Mouse (Mus musculus) hindbrain, embryonic 13.5 days (tissue): ENCODE measurements at regions not wholly inside any gene's neighbourhood (a gene's known extent, or its start where the extent isn't known, plus 50 kb on each side); places are given as distances from the start of the nearest gene placed in this dataset.

Experiments
- ATAC-seq: fragments of 200-750 bp; cut with Nextera tagmentation; 2 replicates; pipeline ENCODE4 v1.8.0; 2017; ENCODE audit warnings: moderate TSS enrichment; ENCODE audit not compliant: low FRiP score
- H3K27ac ChIP-seq: fragments of 300-500 bp; sonication (generic); 2 replicates; pipeline ENCODE4 v1.5.1; 2015; ENCODE audit warnings: inconsistent platforms, mild to moderate bottlenecking, moderate library complexity
- H3K27me3 ChIP-seq: fragments of 300-500 bp; sonication (generic); 2 replicates; pipeline ENCODE4 v1.6.1; 2015; ENCODE audit warnings: mild to moderate bottlenecking, inconsistent platforms
- H3K36me3 ChIP-seq: fragments of 300-500 bp; sonication (generic); 2 replicates; pipeline ENCODE4 v1.6.1; 2015; ENCODE audit warnings: mild to moderate bottlenecking, inconsistent platforms
- H3K4me1 ChIP-seq: fragments of 300-500 bp; sonication (generic); replicated peaks from 2 replicates; pipeline ENCODE4 v1.6.1; 2015; ENCODE audit warnings: inconsistent platforms
- H3K4me2 ChIP-seq: fragments of 300-500 bp; sonication (generic); 2 replicates; pipeline ENCODE4 v1.6.1; 2015; ENCODE audit warnings: inconsistent platforms, mild to moderate bottlenecking, moderate library complexity
- H3K4me3 ChIP-seq: fragments of 300-500 bp; sonication (generic); 2 replicates; pipeline ENCODE4 v1.5.1; 2015; ENCODE audit warnings: mild to moderate bottlenecking, inconsistent platforms
- H3K9ac ChIP-seq: fragments of 300-500 bp; sonication (generic); 2 replicates; pipeline ENCODE4 v1.6.1; 2015; ENCODE audit warnings: mild to moderate bottlenecking, inconsistent platforms
- H3K9me3 ChIP-seq: fragments of 300-500 bp; sonication (generic); 2 replicates; pipeline ENCODE4 v1.6.1; 2016; ENCODE audit warnings: inconsistent platforms
- WGBS: fragments of 180-500 bp; shearing (Covaris S2); methylation state at CpG from one replicate; pipeline ENCODE4 v1.1.7; 2015; 5-methylcytosine and 5-hydroxymethylcytosine counted together

- no peaks in the 10 kb centered on the region for H3K4me1 ChIP-seq
- H3K4me3 ChIP-seq = no peak overlapping the region
- no peaks in the 10 kb centered on the region for H3K27me3 ChIP-seq
- H3K9me3 ChIP-seq = no peaks in the 10 kb centered on the region
- H3K9ac ChIP-seq = no peak overlapping the region
- no peaks in the 10 kb centered on the region for H3K36me3 ChIP-seq
- no peak overlapping the region for H3K4me2 ChIP-seq
- WGBS = 85% methylated on average over 9 of the region's 9 CpGs
- ATAC-seq = no peak
- H3K27ac ChIP-seq = no peak overlapping the region
These were observed 106.7 kb upstream of the Osmr start for GRCm38 (mm10) chr15:6981430-6981829.

DNA sequence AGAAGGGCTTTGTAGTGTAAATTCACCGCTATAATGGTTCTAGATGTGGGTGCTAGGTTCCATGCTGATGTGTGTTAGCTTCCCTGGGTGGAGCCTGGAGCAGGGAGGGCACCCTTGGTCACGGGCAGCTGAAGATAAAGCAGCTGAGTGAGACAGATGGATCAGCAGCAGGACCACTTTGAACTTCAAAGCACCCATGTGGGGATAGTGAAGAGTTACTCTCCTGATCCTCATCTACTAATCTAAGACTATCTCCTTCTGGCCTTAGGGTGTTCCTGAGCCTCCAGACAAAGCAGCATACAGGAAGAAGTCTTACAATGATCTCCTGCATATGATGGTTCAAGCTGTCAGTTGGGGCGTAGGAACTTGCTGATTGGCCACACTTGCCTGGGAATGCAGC is 107.1 kb upstream of the Lifr start:
- Histone ChIP-seq H3K27ac (no peak overlapping the region), H3K36me3 (no peaks in the 10 kb centered on the region), H3K9me3 (no peaks in the 10 kb centered on the region), H3K4me3 (no peak overlapping the region), H3K4me2 (no peak overlapping the region), H3K9ac (no peak overlapping the region), H3K27me3 (no peaks in the 10 kb centered on the region), H3K4me1 (no peaks in the 10 kb centered on the region)
- ATAC-seq = no peak
- 81% methylated on average over 3 of the region's 3 CpGs for WGBS

DNA sequence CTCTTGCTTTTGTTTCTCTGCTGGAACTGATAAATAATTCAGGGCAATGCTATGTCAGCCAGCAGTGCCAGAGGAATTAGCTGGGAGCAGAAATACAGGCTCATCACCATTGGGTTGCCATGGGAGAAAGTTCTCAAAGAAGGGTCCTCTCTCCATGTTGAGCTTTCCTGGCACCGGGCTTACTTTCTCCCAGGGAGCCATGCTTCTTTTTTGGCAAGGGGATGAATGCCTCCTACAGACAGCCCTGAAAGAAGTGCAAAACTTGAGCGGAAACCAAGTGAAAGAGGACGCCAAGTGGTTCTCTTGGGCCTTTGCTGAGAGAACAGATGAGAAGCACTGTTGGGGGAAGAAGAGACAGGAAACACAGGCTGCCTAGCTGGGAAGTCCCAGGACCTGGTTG is 102.2 kb upstream of the Lifr start:
- no peak overlapping the region for H3K4me3 ChIP-seq
- no peaks in the 10 kb centered on the region for H3K9me3 ChIP-seq
- H3K27ac ChIP-seq = no peak overlapping the region
- no peaks in the 10 kb centered on the region for H3K36me3 ChIP-seq
- H3K9ac ChIP-seq = no peak overlapping the region
- no peaks in the 10 kb centered on the region; the same call in 1 of the 2 replicates for H3K4me1 ChIP-seq
- H3K27me3 ChIP-seq = no peaks in the 10 kb centered on the region
- H3K4me2 ChIP-seq = no peak overlapping the region
- 57% methylated on average over 3 of the region's 3 CpGs for WGBS
- peak; percentile 45 for ATAC-seq

GRCm38 (mm10) chr15:6989094-6989493 is 101.3 kb upstream of the Lifr start:
- no peak overlapping the region for H3K4me2 ChIP-seq
- no peaks in the 10 kb centered on the region; the same call in 1 of the 2 replicates for H3K4me1 ChIP-seq
- no peaks in the 10 kb centered on the region for H3K9me3 ChIP-seq
- no peaks in the 10 kb centered on the region for H3K36me3 ChIP-seq
- H3K27me3 ChIP-seq = no peaks in the 10 kb centered on the region
- H3K9ac ChIP-seq = no peak overlapping the region
- WGBS = 75% methylated on average over 6 of the region's 6 CpGs
- ATAC-seq = no peak
- H3K27ac ChIP-seq = no peak overlapping the region; the same call in 1 of the 2 replicates
- H3K4me3 ChIP-seq = no peak overlapping the region

GRCm38 (mm10) chr15:6993226-6993625 is 97.2 kb upstream of the Lifr start:
- no peaks in the 10 kb centered on the region for H3K9me3 ChIP-seq
- no peak for ATAC-seq
- 83% methylated on average over 9 of the region's 9 CpGs for WGBS
- H3K27me3 ChIP-seq = no peaks in the 10 kb centered on the region
- no peak overlapping the region for H3K4me3 ChIP-seq
- no peak overlapping the region for H3K4me2 ChIP-seq
- no peak overlapping the region for H3K9ac ChIP-seq
- H3K36me3 ChIP-seq = no peaks in the 10 kb centered on the region
- H3K4me1 ChIP-seq = no peaks in the 10 kb centered on the region; the same call in 1 of the 2 replicates
- H3K27ac ChIP-seq = no peak overlapping the region

GRCm38 (mm10) chr15:6995246-6995645 is 95.2 kb upstream of the Lifr start:
- H3K27ac ChIP-seq = no peak overlapping the region
- no peak overlapping the region for H3K4me3 ChIP-seq
- H3K4me2 ChIP-seq = no peak overlapping the region
- no peak overlapping the region for H3K9ac ChIP-seq
- 74% methylated on average over 3 of the region's 3 CpGs for WGBS
- H3K36me3 ChIP-seq = no peaks in the 10 kb centered on the region
- H3K4me1 ChIP-seq = no peaks in the 10 kb centered on the region; the same call in 1 of the 2 replicates
- H3K9me3 ChIP-seq = no peaks in the 10 kb centered on the region
- H3K27me3 ChIP-seq = no peaks in the 10 kb centered on the region
- no peak for ATAC-seq

GRCm38 (mm10) chr15:6997871-6998270 is 92.5 kb upstream of the Lifr start:
- H3K36me3 ChIP-seq = no peaks in the 10 kb centered on the region
- H3K9me3 ChIP-seq = no peaks in the 10 kb centered on the region
- no peak for ATAC-seq
- H3K4me3 ChIP-seq = no peak overlapping the region
- WGBS = 81% methylated on average over 5 of the region's 5 CpGs
- no peak overlapping the region for H3K4me2 ChIP-seq
- H3K4me1 ChIP-seq = no peaks in the 10 kb centered on the region
- H3K27me3 ChIP-seq = no peaks in the 10 kb centered on the region
- no peak overlapping the region for H3K27ac ChIP-seq
- no peak overlapping the region for H3K9ac ChIP-seq

- H3K4me3 ChIP-seq = no peak overlapping the region
- H3K9me3 ChIP-seq = no peaks in the 10 kb centered on the region
- WGBS = 70% methylated on average over 5 of the region's 5 CpGs
- H3K4me2 ChIP-seq = no peak overlapping the region
- ATAC-seq = no peak
- no peak overlapping the region for H3K27ac ChIP-seq
- H3K4me1 ChIP-seq = no peaks in the 10 kb centered on the region
- no peaks in the 10 kb centered on the region for H3K36me3 ChIP-seq
- H3K27me3 ChIP-seq = no peaks in the 10 kb centered on the region
- no peak overlapping the region for H3K9ac ChIP-seq
These were observed 91.8 kb upstream of the Lifr start for GRCm38 (mm10) chr15:6998576-6999070.

DNA sequence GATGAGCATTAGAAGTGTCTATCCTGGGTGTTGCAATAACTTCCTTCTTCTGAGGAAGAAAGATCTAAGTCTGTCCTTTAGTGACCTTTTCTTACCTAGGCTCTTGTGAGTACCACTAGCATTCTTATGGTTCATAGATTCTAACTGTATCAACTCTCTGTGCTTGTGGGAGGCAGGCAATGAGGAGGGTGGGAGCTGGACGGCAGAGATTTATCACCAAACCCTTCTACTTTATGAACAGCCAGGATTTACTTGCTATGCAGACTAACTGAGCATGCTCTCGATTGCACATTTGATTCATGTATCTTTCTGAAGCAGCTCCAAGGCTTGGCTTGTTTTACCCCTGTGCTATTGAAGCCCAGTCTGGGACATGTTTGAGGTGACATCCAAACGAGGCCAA is 90.7 kb upstream of the Lifr start:
- Histone ChIP-seq H3K36me3 (no peaks in the 10 kb centered on the region), H3K4me1 (no peaks in the 10 kb centered on the region), H3K9me3 (no peaks in the 10 kb centered on the region), H3K4me2 (no peak overlapping the region), H3K9ac (no peak overlapping the region), H3K27me3 (no peaks in the 10 kb centered on the region), H3K4me3 (no peak overlapping the region), H3K27ac (no peak overlapping the region)
- WGBS = 86% methylated on average over 3 of the region's 3 CpGs
- no peak for ATAC-seq

DNA sequence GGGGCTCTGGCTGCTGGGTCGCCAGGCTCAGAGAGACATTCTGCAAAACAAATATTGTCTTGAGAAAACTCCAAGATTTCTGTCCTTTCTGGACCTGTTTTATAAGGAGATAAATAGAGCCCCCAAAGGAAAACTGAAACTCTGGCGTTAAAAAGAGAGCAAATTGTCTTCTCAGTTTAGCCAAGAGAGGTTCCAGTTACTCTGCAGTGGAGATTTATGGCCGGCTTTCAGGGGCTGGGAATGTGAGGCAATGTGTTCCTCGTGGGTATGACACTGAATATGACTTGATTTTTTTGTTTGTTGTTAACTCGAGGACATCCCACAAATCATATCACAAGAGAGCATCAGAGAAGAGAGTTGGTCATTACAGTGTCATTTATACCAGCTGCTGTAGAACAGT is 88.2 kb upstream of the Lifr start:
- no peaks in the 10 kb centered on the region for H3K27me3 ChIP-seq
- no peaks in the 10 kb centered on the region for H3K4me1 ChIP-seq
- H3K36me3 ChIP-seq = no peaks in the 10 kb centered on the region
- H3K4me2 ChIP-seq = no peak overlapping the region
- H3K9me3 ChIP-seq = no peaks in the 10 kb centered on the region
- no peak for ATAC-seq
- H3K9ac ChIP-seq = no peak overlapping the region
- H3K4me3 ChIP-seq = no peak overlapping the region
- H3K27ac ChIP-seq = no peak overlapping the region; the same call in 1 of the 2 replicates
- WGBS = 74% methylated on average over 5 of the region's 5 CpGs

DNA sequence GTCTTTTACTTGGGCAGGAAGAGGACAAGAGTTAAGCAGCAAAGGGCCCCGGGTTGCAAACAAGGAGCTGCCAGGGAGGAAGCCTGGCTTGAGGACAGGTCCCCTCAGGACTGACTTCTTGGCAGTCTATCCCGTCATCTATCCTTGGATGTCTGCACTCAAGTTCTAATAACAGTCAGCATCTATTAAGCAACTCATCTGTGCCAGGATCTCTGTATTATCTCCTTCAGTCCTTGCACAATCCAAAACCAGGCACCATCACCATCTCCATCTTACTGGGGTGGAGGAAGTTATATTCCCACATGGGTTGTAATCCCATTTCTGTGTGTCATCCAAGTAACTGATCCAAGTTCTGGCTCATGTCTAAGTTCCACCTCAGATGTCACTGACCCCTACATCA is 87.1 kb upstream of the Lifr start:
- H3K27me3 ChIP-seq = no peaks in the 10 kb centered on the region
- no peak overlapping the region for H3K4me3 ChIP-seq
- H3K9me3 ChIP-seq = no peaks in the 10 kb centered on the region
- H3K4me1 ChIP-seq = no peaks in the 10 kb centered on the region
- H3K36me3 ChIP-seq = no peaks in the 10 kb centered on the region
- 93% methylated on average over 2 of the region's 2 CpGs for WGBS
- no peak overlapping the region for H3K4me2 ChIP-seq
- no peak for ATAC-seq
- no peak overlapping the region for H3K9ac ChIP-seq
- no peak overlapping the region for H3K27ac ChIP-seq

DNA sequence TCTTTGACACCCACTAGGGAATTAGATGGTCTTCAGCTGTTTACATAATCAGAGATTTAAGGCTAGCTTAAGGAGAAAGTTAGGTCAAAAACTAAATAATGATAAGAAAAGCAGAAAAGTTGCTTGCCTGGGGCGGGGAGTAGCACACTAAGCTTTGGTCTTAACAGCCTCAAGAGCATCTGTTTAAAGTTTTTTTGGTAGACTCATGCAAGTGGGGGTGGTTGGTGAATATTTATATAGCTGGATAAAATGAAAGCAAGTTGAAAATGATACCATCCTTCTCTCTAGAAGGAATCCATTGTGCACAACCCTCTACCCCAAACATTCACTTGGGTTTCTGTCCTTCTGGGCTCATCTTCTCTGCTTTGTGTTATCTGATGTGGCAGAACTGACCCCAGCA is 85.3 kb upstream of the Lifr start:
- no peaks in the 10 kb centered on the region for H3K27me3 ChIP-seq
- no peak overlapping the region for H3K9ac ChIP-seq
- ATAC-seq = no peak
- no peak overlapping the region for H3K4me3 ChIP-seq
- H3K9me3 ChIP-seq = no peaks in the 10 kb centered on the region
- H3K36me3 ChIP-seq = no peaks in the 10 kb centered on the region
- H3K27ac ChIP-seq = no peak overlapping the region
- H3K4me1 ChIP-seq = no peaks in the 10 kb centered on the region
- WGBS = 91% methylated on average over 1 of the region's 1 CpGs
- H3K4me2 ChIP-seq = no peak overlapping the region

DNA sequence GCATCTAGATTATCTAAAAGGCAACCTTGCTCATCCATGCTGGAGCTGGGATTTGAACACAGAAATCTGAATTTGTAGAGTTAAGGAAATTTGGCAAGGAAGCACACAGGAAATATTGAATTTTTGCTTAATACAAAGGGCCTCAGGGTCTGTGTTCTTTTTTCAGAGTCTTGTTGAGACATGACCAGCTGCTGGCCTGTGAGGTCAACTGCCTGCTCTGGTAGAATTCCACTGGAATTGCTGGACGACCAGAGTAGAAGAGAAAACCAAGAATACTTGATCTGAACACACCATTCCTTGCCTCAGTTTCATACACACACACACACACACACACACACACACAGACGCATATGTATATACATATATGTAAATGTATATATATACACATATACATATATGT is 84.1 kb upstream of the Lifr start:
- 92% methylated on average over 2 of the region's 2 CpGs for WGBS
- Histone ChIP-seq H3K9ac (no peak overlapping the region), H3K27me3 (no peaks in the 10 kb centered on the region), H3K4me2 (no peak overlapping the region), H3K36me3 (no peaks in the 10 kb centered on the region), H3K4me1 (no peaks in the 10 kb centered on the region), H3K4me3 (no peak overlapping the region), H3K27ac (no peak overlapping the region), H3K9me3 (no peaks in the 10 kb centered on the region)
- ATAC-seq = no peak
